Mouse (Mus musculus) ES-Bruce4 (cell line): ENCODE measurements at regions not wholly inside any gene's neighbourhood (a gene's known extent, or its start where the extent isn't known, plus 50 kb on each side); places are given as distances from the start of the nearest gene placed in this dataset.

ENCODE experiments used
- H3K27ac ChIP-seq: 2 replicates; pipeline ENCODE4 v1.5.1; 2012; ENCODE audit warnings: low read length, inconsistent platforms; ENCODE audit not compliant: insufficient read depth
- H3K27me3 ChIP-seq: 2 replicates; pipeline ENCODE4 v1.6.1; 2012; ENCODE audit warnings: mild to moderate bottlenecking, low read length, inconsistent platforms; ENCODE audit not compliant: control insufficient read depth, poor library complexity, insufficient read depth, severe bottlenecking
- H3K36me3 ChIP-seq: 2 replicates; pipeline ENCODE4 v1.6.1; 2012; ENCODE audit warnings: inconsistent platforms, mild to moderate bottlenecking, low read length, moderate library complexity; ENCODE audit not compliant: control insufficient read depth, poor library complexity, insufficient read depth, severe bottlenecking
- H3K4me1 ChIP-seq: one replicate; pipeline ENCODE4 v1.8.1; 2011; ENCODE audit warnings: low read length; ENCODE audit not compliant: control insufficient read depth, insufficient read depth
- H3K4me3 ChIP-seq: 2 replicates; pipeline ENCODE4 v1.5.1; 2011; ENCODE audit warnings: low read depth, mild to moderate bottlenecking, low read length
- H3K9ac ChIP-seq: 2 replicates; pipeline ENCODE4 v1.6.1; 2012; ENCODE audit warnings: low read depth, mild to moderate bottlenecking, inconsistent platforms; ENCODE audit not compliant: poor library complexity, severe bottlenecking
- H3K9me3 ChIP-seq: replicated peaks from 2 replicates; pipeline ENCODE4 v1.6.1; 2012; ENCODE audit warnings: mild to moderate bottlenecking, low read length, inconsistent platforms; ENCODE audit not compliant: control insufficient read depth, poor library complexity, insufficient read depth, severe bottlenecking
- CTCF ChIP-seq: IDR thresholded peaks from one replicate; pipeline ENCODE4 v1.8.1; 2011; ENCODE audit warnings: low read depth, low read length
- EP300 ChIP-seq: IDR thresholded peaks from 2 replicates; pipeline ENCODE4 v1.6.1; 2011; ENCODE audit warnings: low read depth, low read length; ENCODE audit not compliant: insufficient read depth
- POLR2A ChIP-seq: IDR thresholded peaks from one replicate; pipeline ENCODE4 v1.8.1; 2011; ENCODE audit warnings: low read length; ENCODE audit not compliant: insufficient read depth

DNA sequence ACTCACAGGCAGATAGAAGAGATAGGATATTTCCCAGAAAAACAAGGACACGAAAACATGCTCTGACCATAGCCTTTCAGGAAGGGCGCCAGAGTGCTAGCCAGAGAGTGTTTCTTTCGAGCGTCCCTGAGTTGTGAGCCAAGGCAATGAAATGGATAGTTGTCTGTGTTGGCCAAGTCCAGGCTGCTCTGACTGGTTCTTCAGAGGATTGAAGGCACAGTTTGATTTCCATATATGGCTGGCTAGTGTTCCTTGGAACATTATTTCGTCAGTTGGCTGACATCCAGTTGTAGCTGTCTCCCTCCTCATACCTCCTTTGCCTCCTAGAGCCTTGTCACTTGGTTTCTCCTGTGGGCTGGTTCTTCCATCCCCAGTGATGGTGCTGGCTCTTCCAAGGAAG, 451.7 kb upstream of the BB014433 start:
- no peak overlapping the region for H3K27ac ChIP-seq
- no peak overlapping the region for H3K9ac ChIP-seq
- TF ChIP-seq CTCF: no peak
- TF ChIP-seq POLR2A: no peak
- TF ChIP-seq EP300: no peak
- no peaks in the 10 kb centered on the region for H3K27me3 ChIP-seq
- no peaks in the 10 kb centered on the region; the same call in 1 of the 2 replicates for H3K9me3 ChIP-seq
- no peaks in the 10 kb centered on the region for H3K4me1 ChIP-seq
- no peaks in the 10 kb centered on the region for H3K36me3 ChIP-seq
- no peak overlapping the region for H3K4me3 ChIP-seq

DNA sequence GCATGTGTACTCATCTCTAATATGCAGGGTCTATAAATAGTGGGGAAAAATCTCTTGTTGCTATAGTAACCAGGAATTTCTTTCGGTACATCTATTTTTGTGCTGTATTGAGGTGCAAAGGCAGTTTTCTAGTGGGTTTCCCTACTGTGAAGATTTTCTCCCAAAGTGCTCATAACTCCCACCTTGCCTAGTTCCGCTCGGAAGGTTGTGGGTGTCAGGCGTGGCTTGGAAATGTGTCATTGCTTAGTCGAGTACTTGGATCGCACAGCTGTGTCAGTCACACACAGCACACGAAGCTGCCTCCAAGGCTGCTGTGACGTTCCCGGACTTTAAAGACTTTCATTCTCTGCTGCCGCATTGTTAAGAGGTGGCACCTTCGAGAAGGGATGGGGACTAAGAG, 450.4 kb upstream of the BB014433 start:
- Histone ChIP-seq H3K27ac (no peak overlapping the region), H3K9me3 (no peaks in the 10 kb centered on the region; the same call in 1 of the 2 replicates), H3K36me3 (no peaks in the 10 kb centered on the region), H3K4me1 (no peaks in the 10 kb centered on the region), H3K9ac (no peak overlapping the region), H3K4me3 (no peak overlapping the region), H3K27me3 (no peaks in the 10 kb centered on the region)
- TF ChIP-seq EP300: no peak
- TF ChIP-seq POLR2A: no peak
- no peak for TF ChIP-seq CTCF

DNA sequence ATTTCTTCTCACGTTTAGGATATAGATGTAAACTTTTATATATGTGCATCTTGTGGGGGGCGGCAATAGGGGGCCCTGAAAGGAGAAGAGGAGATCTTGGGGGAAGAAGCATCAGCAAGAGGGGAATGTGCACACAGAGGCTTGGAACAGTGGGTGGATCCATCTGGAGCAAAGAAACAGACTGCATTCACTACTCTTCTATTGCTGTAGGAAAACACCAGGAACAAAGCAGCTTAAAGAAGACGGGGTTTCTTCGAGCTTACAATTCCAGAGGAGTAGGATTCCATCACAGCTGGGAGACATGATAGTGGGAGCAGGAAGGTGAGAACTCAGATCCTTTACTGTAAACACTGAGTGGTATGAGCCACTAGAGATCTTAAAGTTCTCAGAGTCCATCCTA, 444.9 kb upstream of the BB014433 start:
- TF ChIP-seq CTCF (no peak), POLR2A (no peak), EP300 (no peak)
- no peak overlapping the region for H3K27ac ChIP-seq
- H3K36me3 ChIP-seq: no peaks in the 10 kb centered on the region
- H3K9ac ChIP-seq: no peak overlapping the region
- no peaks in the 10 kb centered on the region for H3K9me3 ChIP-seq
- no peaks in the 10 kb centered on the region for H3K27me3 ChIP-seq
- no peak overlapping the region for H3K4me3 ChIP-seq
- H3K4me1 ChIP-seq: no peaks in the 10 kb centered on the region

DNA sequence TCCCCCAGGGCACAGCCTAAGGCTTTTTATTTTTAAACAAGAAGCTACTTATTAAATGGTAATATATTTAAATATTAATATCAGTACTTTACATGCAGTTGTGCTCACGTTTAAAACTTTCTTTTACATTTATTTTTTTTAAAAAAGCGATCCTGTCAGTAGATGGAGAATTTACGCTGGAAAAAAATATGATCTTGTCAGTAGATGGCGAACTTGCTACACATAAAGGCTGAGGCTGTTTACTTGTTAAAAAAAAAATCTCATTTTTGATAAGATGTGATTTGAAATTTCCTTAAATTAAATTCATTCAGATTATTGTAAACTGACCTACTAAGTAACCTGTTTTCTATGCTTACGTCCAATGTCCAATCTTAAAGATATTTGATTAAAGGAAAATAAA, 441.7 kb upstream of the BB014433 start:
- Histone ChIP-seq H3K9me3 (no peaks in the 10 kb centered on the region), H3K27me3 (no peaks in the 10 kb centered on the region), H3K36me3 (no peaks in the 10 kb centered on the region), H3K9ac (no peak overlapping the region), H3K27ac (no peak overlapping the region), H3K4me1 (no peaks in the 10 kb centered on the region), H3K4me3 (no peak overlapping the region)
- TF ChIP-seq POLR2A (no peak), CTCF (no peak), EP300 (no peak)

- no peak overlapping the region for H3K4me3 ChIP-seq
- H3K9me3 ChIP-seq: peaks cover 5% of the 10 kb centered on the region; the same call in 1 of the 2 replicates
- H3K27ac ChIP-seq: no peak overlapping the region
- no peak overlapping the region for H3K9ac ChIP-seq
- TF ChIP-seq EP300 (no peak), CTCF (no peak), POLR2A (no peak)
- H3K27me3 ChIP-seq: peaks cover 2% of the 10 kb centered on the region
- no peaks in the 10 kb centered on the region for H3K4me1 ChIP-seq
- H3K36me3 ChIP-seq: no peaks in the 10 kb centered on the region
These were observed 424.7 kb upstream of the BB014433 start for GRCm38 (mm10) chr8:15470561-15470960.

GRCm38 (mm10) chr8:15468540-15469476, 422.9 kb upstream of the BB014433 start:
- TF ChIP-seq CTCF (no peak), EP300 (no peak), POLR2A (no peak)
- Histone ChIP-seq H3K36me3 (no peaks in the 10 kb centered on the region), H3K9me3 (0 out of 2 replicates have a peak, but pooled peaks cover 2% of the 10 kb centered on the region), H3K27me3 (no peaks in the 10 kb centered on the region; the same call in none of the 2 replicates), H3K4me1 (no peaks in the 10 kb centered on the region), H3K27ac (no peak overlapping the region), H3K9ac (no peak overlapping the region), H3K4me3 (no peak overlapping the region)
